Mouse (Mus musculus): ENCODE measurements around the gene Celf2. TPM values are rescaled to one million over a fixed set of nuclear protein-coding genes. Genes with fewer than 3 reads are reported as not detected.

Gene Celf2
- polyA plus RNA-seq, 1 experiment from 2014 or later, result 11.2 TPM

- 30% methylated on average over 7 of the region's 7 CpGs for WGBS (ENCODE audit: insufficient replicate concordance)
- H3K9ac ChIP-seq, result no peak overlapping the region
- H3K4me1 ChIP-seq (replicated peaks), result no peaks in the 10 kb centered on the region
- no peak overlapping the region for H3K27ac ChIP-seq (replicated peaks)
- H3K9me3 ChIP-seq (replicated peaks), result no peaks in the 10 kb centered on the region
- no peak overlapping the region for H3K4me3 ChIP-seq (replicated peaks)
- no peaks in the 10 kb centered on the region for H3K27me3 ChIP-seq
- no peak for ATAC-seq (ENCODE audit: insufficient read depth)
- H3K36me3 ChIP-seq (replicated peaks), result no peaks in the 10 kb centered on the region
- H3K4me2 ChIP-seq, result no peak overlapping the region
These were observed 429.3 kb downstream of the Celf2 start for GRCm38 (mm10) chr2:7080086-7080485.

- Histone ChIP-seq H3K27ac (replicated peaks) (no peak overlapping the region), H3K4me1 (replicated peaks) (no peaks in the 10 kb centered on the region), H3K4me3 (replicated peaks) (no peak overlapping the region), H3K4me2 (no peak overlapping the region), H3K9me3 (replicated peaks) (no peaks in the 10 kb centered on the region), H3K9ac (no peak overlapping the region), H3K36me3 (replicated peaks) (no peaks in the 10 kb centered on the region), H3K27me3 (no peaks in the 10 kb centered on the region)
- ATAC-seq (ENCODE audit: insufficient read depth), result no peak
- WGBS (ENCODE audit: insufficient replicate concordance), result 51% methylated on average over 2 of the region's 2 CpGs
These were observed 430.0 kb downstream of the Celf2 start for GRCm38 (mm10) chr2:7079390-7079789.

- Histone ChIP-seq H3K9me3 (replicated peaks) (no peaks in the 10 kb centered on the region), H3K36me3 (replicated peaks) (no peaks in the 10 kb centered on the region), H3K27ac (replicated peaks) (no peak overlapping the region), H3K27me3 (no peaks in the 10 kb centered on the region), H3K9ac (no peak overlapping the region), H3K4me3 (replicated peaks) (no peak overlapping the region), H3K4me2 (no peak overlapping the region), H3K4me1 (replicated peaks) (no peaks in the 10 kb centered on the region)
- WGBS (ENCODE audit: insufficient replicate concordance), result 63% methylated on average over 3 of the region's 3 CpGs
- ATAC-seq (ENCODE audit: insufficient read depth), result no peak
These were observed 435.6 kb downstream of the Celf2 start for GRCm38 (mm10) chr2:7073730-7074129.

DNA sequence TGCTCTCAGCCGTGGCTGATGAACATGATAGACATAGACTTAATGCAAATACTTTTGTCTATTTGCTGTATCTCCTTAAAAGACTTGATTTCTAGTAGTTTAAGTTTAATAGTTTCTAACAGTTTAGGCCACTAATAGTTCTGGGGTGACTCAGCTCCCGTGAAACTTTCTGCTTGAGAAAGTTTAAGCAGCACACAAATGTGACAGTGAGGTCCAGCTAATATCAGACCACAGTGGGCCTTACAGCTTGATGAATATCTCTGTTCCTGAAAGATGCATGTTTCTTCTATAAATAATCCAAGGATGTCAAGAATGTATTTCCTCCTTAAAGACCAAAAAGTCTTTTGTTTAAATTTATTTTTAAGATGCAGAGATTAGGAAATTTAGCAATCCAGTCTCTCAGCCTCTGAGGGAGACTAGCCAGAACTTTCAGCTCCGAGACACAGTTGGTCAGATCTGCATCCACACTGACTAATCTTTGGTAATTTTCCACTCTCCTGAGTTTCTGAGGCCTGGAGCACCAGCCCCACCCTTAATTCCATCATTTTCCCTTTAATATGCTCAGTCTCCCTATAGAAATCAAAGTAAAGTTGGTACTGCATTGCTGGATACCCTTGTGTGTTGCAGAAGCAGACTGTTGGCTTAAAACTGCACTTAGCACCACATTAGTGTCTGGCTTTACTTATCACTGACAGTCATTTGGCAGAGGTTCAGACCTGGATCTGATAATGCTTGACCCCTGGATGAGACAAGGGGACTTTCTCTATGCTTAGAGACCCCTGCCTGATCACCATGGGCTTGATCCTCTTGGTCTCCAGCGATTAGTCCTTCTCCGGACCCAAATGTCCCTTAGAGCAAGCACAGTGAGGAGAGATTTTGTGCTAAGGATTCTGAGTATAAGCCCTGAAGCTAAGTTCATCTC lies 436.8 kb downstream of the Celf2 start:
- Histone ChIP-seq H3K4me3 (replicated peaks) (no peak overlapping the region), H3K4me1 (replicated peaks) (no peaks in the 10 kb centered on the region), H3K9ac (no peak overlapping the region), H3K36me3 (replicated peaks) (no peaks in the 10 kb centered on the region), H3K9me3 (replicated peaks) (no peaks in the 10 kb centered on the region), H3K4me2 (no peak overlapping the region), H3K27ac (replicated peaks) (no peak overlapping the region), H3K27me3 (no peaks in the 10 kb centered on the region)
- WGBS (ENCODE audit: insufficient replicate concordance), result 54% methylated on average over 5 of the region's 5 CpGs
- no peak for ATAC-seq (ENCODE audit: insufficient read depth)

- Histone ChIP-seq H3K9ac (no peak overlapping the region), H3K36me3 (replicated peaks) (no peaks in the 10 kb centered on the region), H3K4me3 (replicated peaks) (no peak overlapping the region), H3K27me3 (no peaks in the 10 kb centered on the region), H3K27ac (replicated peaks) (no peak overlapping the region), H3K9me3 (replicated peaks) (no peaks in the 10 kb centered on the region), H3K4me1 (replicated peaks) (no peaks in the 10 kb centered on the region), H3K4me2 (no peak overlapping the region)
- 42% methylated on average over 3 of the region's 3 CpGs for WGBS (ENCODE audit: insufficient replicate concordance)
- ATAC-seq (ENCODE audit: insufficient read depth), result no peak
These were observed 439.9 kb downstream of the Celf2 start for GRCm38 (mm10) chr2:7069458-7069857.

DNA sequence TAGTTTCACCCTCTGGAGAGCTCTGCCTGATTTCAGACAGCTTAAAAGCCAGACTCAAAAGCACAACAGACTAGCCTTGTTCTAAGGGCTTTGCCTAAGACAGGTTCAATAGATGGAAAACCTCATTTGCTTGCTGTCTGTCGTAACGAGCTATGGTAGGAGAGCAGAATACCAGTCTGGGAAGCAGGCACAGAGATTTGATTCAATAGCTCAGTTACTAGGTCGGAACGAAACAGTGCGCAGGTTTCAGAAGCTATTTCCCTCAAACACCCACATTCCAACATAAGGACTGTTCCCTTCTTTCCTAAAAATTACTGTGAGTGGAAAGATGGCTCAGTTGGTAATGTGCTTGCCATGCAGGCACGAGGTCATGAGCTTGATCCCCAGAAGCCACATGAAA lies 441.1 kb downstream of the Celf2 start:
- Histone ChIP-seq H3K27ac (replicated peaks) (no peak overlapping the region), H3K4me2 (no peak overlapping the region), H3K36me3 (replicated peaks) (no peaks in the 10 kb centered on the region), H3K4me1 (replicated peaks) (no peaks in the 10 kb centered on the region), H3K9me3 (replicated peaks) (no peaks in the 10 kb centered on the region), H3K9ac (no peak overlapping the region), H3K4me3 (replicated peaks) (no peak overlapping the region), H3K27me3 (no peaks in the 10 kb centered on the region)
- no peak for ATAC-seq (ENCODE audit: insufficient read depth)
- WGBS (ENCODE audit: insufficient replicate concordance), result 66% methylated on average over 6 of the region's 6 CpGs

DNA sequence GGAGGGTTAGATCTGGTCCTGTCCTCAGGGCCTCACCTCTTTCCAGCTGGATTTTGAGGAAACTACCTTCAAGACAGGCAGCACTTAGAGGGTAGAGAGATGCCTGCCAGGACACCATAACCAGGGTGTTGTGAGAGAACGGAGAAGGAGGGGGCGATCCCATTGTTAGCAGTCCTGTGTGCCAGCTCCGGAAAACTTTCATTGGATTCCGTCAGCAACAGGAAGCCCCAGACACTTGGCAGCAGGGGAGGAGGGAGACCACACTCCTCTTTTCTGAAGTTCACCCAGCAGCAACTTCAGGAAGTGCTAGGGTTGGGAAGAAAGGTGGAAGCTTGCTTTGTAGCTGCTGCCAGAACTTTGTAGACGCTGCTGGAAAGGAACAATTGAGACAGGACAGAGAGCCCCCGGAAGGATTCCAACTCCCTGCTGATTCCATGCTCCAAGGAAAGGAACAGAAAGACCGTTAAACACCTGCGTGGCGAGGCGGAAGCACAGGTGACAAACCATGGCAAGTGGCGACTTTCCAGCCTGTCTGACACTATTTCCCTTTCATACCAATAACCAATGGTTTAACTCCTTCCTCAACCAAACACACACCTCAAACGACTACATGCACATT lies 445.7 kb downstream of the Celf2 start:
- WGBS (ENCODE audit: insufficient replicate concordance), result 26% methylated on average over 12 of the region's 12 CpGs
- no peaks in the 10 kb centered on the region for H3K27me3 ChIP-seq
- no peak overlapping the region for H3K9ac ChIP-seq
- H3K27ac ChIP-seq (replicated peaks), result no peak overlapping the region
- no peaks in the 10 kb centered on the region for H3K9me3 ChIP-seq (replicated peaks)
- H3K4me1 ChIP-seq (replicated peaks), result no peaks in the 10 kb centered on the region
- no peak overlapping the region for H3K4me2 ChIP-seq
- no peaks in the 10 kb centered on the region for H3K36me3 ChIP-seq (replicated peaks)
- no peak overlapping the region for H3K4me3 ChIP-seq (replicated peaks)
- no peak for ATAC-seq (ENCODE audit: insufficient read depth)

GRCm38 (mm10) chr2:7060490-7061105 lies 448.8 kb downstream of the Celf2 start:
- no peaks in the 10 kb centered on the region for H3K9me3 ChIP-seq (replicated peaks)
- WGBS (ENCODE audit: insufficient replicate concordance), result 63% methylated on average over 7 of the region's 7 CpGs
- no peak overlapping the region for H3K27ac ChIP-seq (replicated peaks)
- ATAC-seq (ENCODE audit: insufficient read depth), result no peak
- no peak overlapping the region for H3K9ac ChIP-seq
- no peaks in the 10 kb centered on the region for H3K4me1 ChIP-seq (replicated peaks)
- H3K27me3 ChIP-seq, result no peaks in the 10 kb centered on the region
- no peaks in the 10 kb centered on the region for H3K36me3 ChIP-seq (replicated peaks)
- no peak overlapping the region for H3K4me2 ChIP-seq
- no peak overlapping the region for H3K4me3 ChIP-seq (replicated peaks)

DNA sequence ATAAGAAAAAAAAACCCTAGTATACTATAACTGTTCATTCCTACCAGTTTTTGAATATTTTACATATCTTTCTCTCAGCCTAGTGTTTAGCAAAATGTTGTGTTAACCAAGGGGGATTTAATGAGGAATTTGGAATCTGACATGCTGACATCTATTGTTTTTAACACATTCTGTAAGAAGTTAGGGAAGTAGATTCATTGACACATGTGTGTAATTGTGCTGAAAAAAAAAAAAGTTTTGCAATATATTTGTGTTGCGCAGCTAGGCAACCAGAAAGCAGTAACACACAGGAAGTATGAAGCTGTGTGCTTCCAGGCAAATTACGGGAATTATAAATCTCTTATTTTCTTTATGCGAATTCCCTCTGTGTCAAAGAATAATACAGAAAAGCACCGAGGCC lies 453.0 kb downstream of the Celf2 start:
- ATAC-seq (ENCODE audit: insufficient read depth), result no peak
- Histone ChIP-seq H3K9me3 (replicated peaks) (no peaks in the 10 kb centered on the region), H3K4me3 (replicated peaks) (no peak overlapping the region), H3K36me3 (replicated peaks) (no peaks in the 10 kb centered on the region), H3K4me2 (no peak overlapping the region), H3K27ac (replicated peaks) (no peak overlapping the region), H3K27me3 (no peaks in the 10 kb centered on the region), H3K4me1 (replicated peaks) (no peaks in the 10 kb centered on the region), H3K9ac (no peak overlapping the region)
- 69% methylated on average over 4 of the region's 4 CpGs for WGBS (ENCODE audit: insufficient replicate concordance)

GRCm38 (mm10) chr2:7055958-7056357 lies 453.4 kb downstream of the Celf2 start:
- 43% methylated on average over 3 of the region's 3 CpGs for WGBS (ENCODE audit: insufficient replicate concordance)
- no peak overlapping the region for H3K9ac ChIP-seq
- H3K4me1 ChIP-seq (replicated peaks), result no peaks in the 10 kb centered on the region
- no peak for ATAC-seq (ENCODE audit: insufficient read depth)
- H3K4me3 ChIP-seq (replicated peaks), result no peak overlapping the region
- no peaks in the 10 kb centered on the region for H3K36me3 ChIP-seq (replicated peaks)
- no peaks in the 10 kb centered on the region for H3K27me3 ChIP-seq
- H3K9me3 ChIP-seq (replicated peaks), result no peaks in the 10 kb centered on the region
- no peak overlapping the region for H3K4me2 ChIP-seq
- H3K27ac ChIP-seq (replicated peaks), result no peak overlapping the region

GRCm38 (mm10) chr2:7051090-7051489 lies 458.3 kb downstream of the Celf2 start:
- no peak overlapping the region for H3K9ac ChIP-seq
- H3K9me3 ChIP-seq (replicated peaks), result no peaks in the 10 kb centered on the region
- 61% methylated on average over 5 of the region's 5 CpGs for WGBS (ENCODE audit: insufficient replicate concordance)
- ATAC-seq (ENCODE audit: insufficient read depth), result no peak
- no peak overlapping the region for H3K4me3 ChIP-seq (replicated peaks)
- H3K27ac ChIP-seq (replicated peaks), result no peak overlapping the region
- no peak overlapping the region for H3K4me2 ChIP-seq
- no peaks in the 10 kb centered on the region for H3K27me3 ChIP-seq
- no peaks in the 10 kb centered on the region for H3K36me3 ChIP-seq (replicated peaks)
- H3K4me1 ChIP-seq (replicated peaks), result no peaks in the 10 kb centered on the region

Measured in liver, embryonic 15.5 days (tissue).